Mouse (Mus musculus) lung, postnatal 14 days (tissue): Measurements from ENCODE around the gene Gm21976.

Experiments
- DNase-seq: peaks from one replicate; pipeline ENCODE4 v3.0.0; 2021

Gm21976 gene

DNA sequence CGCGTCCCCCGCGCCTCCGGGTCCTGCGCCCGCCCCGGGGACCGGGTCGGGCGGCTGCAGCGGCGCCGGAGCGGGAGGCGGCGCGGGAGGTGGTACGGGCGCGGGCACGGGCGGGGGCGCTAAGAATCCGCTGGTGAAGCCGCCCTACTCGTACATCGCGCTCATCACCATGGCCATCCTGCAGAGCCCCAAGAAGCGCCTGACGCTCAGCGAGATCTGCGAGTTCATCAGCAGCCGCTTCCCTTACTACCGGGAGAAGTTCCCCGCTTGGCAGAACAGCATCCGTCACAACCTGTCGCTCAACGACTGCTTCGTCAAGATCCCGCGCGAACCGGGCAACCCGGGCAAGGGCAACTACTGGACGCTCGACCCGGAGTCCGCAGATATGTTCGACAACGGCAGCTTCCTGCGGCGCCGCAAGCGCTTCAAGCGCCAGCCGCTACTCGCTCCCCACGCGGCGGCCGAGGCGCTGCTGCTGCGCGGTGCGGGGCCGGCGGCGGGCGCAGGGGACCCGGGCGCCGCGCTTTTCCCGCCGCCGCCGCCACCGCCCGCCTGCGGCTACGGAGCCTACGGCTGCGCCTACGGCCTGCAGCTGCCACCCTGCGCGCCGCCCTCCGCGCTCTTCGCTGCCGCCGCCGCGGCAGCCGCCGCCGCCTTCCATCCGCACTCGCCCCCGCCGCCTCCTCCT, 75.3 kb downstream of the Gm21976 start:
- peak; percentile 4 for DNase-seq

DNA sequence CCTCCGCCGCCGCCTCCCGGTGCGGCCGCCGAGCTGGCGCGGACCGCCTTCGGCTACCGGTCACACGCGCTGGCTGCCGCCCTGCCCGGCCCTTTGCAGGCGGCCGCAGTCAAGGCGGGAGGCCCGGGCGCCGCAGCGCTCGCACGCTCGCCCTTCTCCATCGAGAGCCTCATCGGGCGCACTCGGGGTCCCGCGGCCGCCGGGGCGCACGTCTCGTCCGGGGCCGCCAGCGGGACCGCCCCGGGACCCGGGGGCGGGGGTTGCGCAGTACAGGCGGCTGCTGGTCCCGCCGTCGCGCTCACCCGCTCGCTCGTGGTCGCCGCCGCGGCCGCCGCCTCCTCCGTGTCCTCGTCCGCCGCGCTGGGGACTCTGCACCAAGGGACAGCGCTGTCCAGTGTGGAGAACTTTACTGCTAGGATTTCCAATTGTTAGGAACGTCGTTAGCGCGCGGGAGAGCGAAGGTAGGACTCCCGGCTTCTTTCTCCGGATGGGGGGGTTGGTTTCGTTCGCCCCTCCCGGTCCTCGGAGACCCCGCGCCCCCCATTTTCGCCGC, 75.9 kb downstream of the Gm21976 start:
- peak; percentile 21 for DNase-seq

DNA sequence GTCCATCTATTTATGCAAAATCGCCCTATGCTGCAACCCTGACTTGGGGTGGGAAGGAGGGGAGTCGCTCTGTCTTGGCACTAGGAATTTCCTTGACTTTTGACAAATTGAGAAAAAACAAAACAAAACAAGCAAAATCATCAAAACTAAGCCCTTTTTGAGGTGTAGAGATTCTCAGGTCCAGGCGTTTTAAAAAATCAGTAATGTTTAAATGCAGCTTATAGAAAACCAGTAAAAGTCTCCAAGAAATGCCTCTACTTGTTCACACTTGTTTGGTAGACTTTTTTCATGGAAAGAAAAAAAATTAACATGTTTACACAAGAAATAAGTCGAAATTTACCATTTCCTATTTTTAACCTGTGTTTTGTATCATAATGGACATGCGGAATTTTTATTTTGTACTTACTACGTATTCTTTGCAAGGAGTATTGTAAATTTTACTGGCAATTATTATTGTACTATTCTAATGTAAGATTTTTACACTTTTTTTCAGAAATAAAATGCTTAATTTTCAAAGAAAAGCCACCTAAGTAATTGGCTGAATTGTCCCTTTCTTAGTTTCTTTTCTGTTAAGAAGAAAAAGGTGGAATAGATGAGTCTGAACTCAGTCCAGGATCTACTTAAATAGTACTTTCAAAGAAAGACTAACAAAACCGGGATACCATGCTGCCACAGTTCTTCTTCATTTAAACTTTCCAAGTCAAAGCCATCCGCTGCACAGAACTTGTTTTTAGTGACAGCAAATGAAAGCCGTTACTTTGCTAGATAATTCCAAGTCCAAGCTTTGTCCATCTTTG, 76.7 kb downstream of the Gm21976 start:
- no peak for DNase-seq
